Mouse (Mus musculus) limb, embryonic 11.5 days (tissue): ENCODE measurements around the gene Tbck. TPM values are rescaled to one million over a fixed set of nuclear protein-coding genes. Genes with fewer than 3 reads are reported as not detected.

Source experiments
- ATAC-seq: fragments of 200-750 bp; cut with Nextera tagmentation; 2 replicates; pipeline ENCODE4 v1.8.0; 2017; ENCODE audit warnings: low read depth; ENCODE audit not compliant: insufficient number of reproducible peaks, low FRiP score, low TSS enrichment
- DNase-seq: peaks from one replicate; pipeline ENCODE4 v3.0.0-alpha.2; 2015; ENCODE audit warnings: low spot score
- H3K27ac ChIP-seq: fragments of 300-500 bp; sonication (generic); replicated peaks from 2 replicates; pipeline ENCODE4 v1.5.1; 2014; ENCODE audit warnings: low read depth, mild to moderate bottlenecking, low read length
- H3K27me3 ChIP-seq: fragments of 300-500 bp; sonication (generic); 2 replicates; pipeline ENCODE4 v1.6.1; 2014; ENCODE audit warnings: mild to moderate bottlenecking, low read length, mixed read lengths; ENCODE audit not compliant: control insufficient read depth, insufficient read depth
- H3K36me3 ChIP-seq: fragments of 300-500 bp; sonication (generic); 2 replicates; pipeline ENCODE4 v1.6.1; 2014; ENCODE audit warnings: mild to moderate bottlenecking, low read length, moderate library complexity, mixed read lengths; ENCODE audit not compliant: control insufficient read depth, insufficient read depth
- H3K4me1 ChIP-seq: fragments of 300-500 bp; sonication (generic); 2 replicates; pipeline ENCODE4 v1.6.1; 2014; ENCODE audit warnings: low read length, mixed read lengths; ENCODE audit not compliant: control insufficient read depth, insufficient read depth
- H3K4me2 ChIP-seq: fragments of 300-500 bp; sonication (generic); 2 replicates; pipeline ENCODE4 v1.6.1; 2014; ENCODE audit warnings: low read depth, mild to moderate bottlenecking, moderate library complexity; ENCODE audit not compliant: severe bottlenecking
- H3K4me3 ChIP-seq: fragments of 300-500 bp; sonication (generic); 2 replicates; pipeline ENCODE4 v1.5.1; 2014; ENCODE audit warnings: low read depth, low read length
- H3K9ac ChIP-seq: fragments of 300-500 bp; sonication (generic); 2 replicates; pipeline ENCODE4 v1.6.1; 2014; ENCODE audit warnings: mild to moderate bottlenecking, low read length
- H3K9me3 ChIP-seq: fragments of 300-500 bp; sonication (generic); 2 replicates; pipeline ENCODE4 v1.6.1; 2016; ENCODE audit warnings: low read length; ENCODE audit not compliant: control insufficient read depth
- WGBS: fragments of 180-500 bp; shearing (Covaris S2); extraction: QIAGEN DNeasy Blood & Tissue Kit; methylation state at CpG from one replicate; pipeline ENCODE4 v1.1.7; 2014; 5-methylcytosine and 5-hydroxymethylcytosine counted together
- polyA plus RNA-seq: library from polyadenylated mRNA; unstranded; fragments of >200 nt; fragmentation: Nextera tagmentation; extraction: Ambion mirVana; gene quantifications from 2 replicates; pipeline ENCODE4 v1.2.1, GENCODE M21; 2014

The Tbck gene
- polyA plus RNA-seq, 1 experiment from 2014 or later: 22.4 TPM

DNA sequence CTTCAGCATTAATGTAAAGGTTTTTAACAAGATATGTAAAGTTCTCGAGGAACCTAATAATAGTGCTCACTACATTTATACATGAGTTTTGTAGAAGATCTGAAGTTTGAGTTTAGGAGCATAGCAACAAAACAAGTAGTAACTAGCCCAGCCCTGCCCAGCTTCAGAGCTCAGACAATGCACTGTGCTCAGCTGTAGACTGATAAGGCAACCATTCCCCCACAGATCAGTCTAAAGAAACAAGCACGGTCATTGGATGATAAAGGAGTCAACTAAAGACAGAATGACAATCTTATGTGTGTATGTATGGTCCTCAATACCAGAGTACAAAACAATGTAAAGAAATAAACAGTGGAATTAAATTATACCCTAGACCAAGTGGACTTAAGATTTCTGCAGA lies 135.5 kb downstream of the Tbck start:
- no peak overlapping the region for H3K4me2 ChIP-seq
- no peaks in the 10 kb centered on the region for H3K36me3 ChIP-seq
- no peaks in the 10 kb centered on the region for H3K4me1 ChIP-seq
- no peak overlapping the region for H3K27ac ChIP-seq
- H3K9me3 ChIP-seq: no peaks in the 10 kb centered on the region
- ATAC-seq: no peak
- no peak overlapping the region for H3K4me3 ChIP-seq
- H3K27me3 ChIP-seq: no peaks in the 10 kb centered on the region
- DNase-seq: no peak
- no peak overlapping the region for H3K9ac ChIP-seq
- 83% methylated on average over 2 of the region's 2 CpGs for WGBS

GRCm38 (mm10) chr3:132831179-132831873 lies 147.4 kb downstream of the Tbck start:
- H3K4me1 ChIP-seq: no peaks in the 10 kb centered on the region
- no peak overlapping the region for H3K9ac ChIP-seq
- no peaks in the 10 kb centered on the region for H3K36me3 ChIP-seq
- WGBS: 86% methylated on average over 16 of the region's 16 CpGs
- H3K4me2 ChIP-seq: no peak overlapping the region
- H3K27me3 ChIP-seq: no peaks in the 10 kb centered on the region
- H3K9me3 ChIP-seq: no peaks in the 10 kb centered on the region
- H3K27ac ChIP-seq: no peak overlapping the region
- ATAC-seq (no peak), DNase-seq (no peak)
- no peak overlapping the region for H3K4me3 ChIP-seq

- Histone ChIP-seq H3K27me3 (no peaks in the 10 kb centered on the region), H3K27ac (no peak overlapping the region), H3K36me3 (peaks cover 4% of the 10 kb centered on the region), H3K4me1 (no peaks in the 10 kb centered on the region), H3K9me3 (no peaks in the 10 kb centered on the region), H3K4me3 (no peak overlapping the region), H3K4me2 (no peak overlapping the region), H3K9ac (no peak overlapping the region)
- ATAC-seq: no peak
- 89% methylated on average over 6 of the region's 6 CpGs for WGBS
- DNase-seq: no peak
Observed at GRCm38 (mm10) chr3:132835118-132835794, 151.3 kb downstream of the Tbck start.

DNA sequence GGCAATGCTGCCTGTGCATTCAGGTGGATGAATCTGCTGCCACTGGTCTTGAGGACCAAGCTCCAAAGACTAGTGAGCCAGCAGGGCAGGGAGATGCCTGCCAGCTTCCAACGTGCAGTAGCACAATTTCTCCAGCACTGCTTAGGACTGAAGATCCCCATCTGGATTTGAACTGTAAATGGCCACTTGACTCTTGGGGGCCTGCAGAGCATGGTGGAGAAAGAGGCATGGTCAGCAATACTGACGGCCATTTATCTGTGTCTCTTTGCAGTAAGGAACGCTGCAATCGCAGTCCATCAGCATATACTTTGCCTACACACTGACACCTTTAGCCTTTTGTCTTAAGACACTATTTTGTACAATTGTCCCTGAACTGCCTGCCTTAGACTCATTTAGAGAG lies 153.2 kb downstream of the Tbck start:
- no peak overlapping the region for H3K4me2 ChIP-seq
- ATAC-seq (no peak), DNase-seq (no peak)
- no peak overlapping the region for H3K4me3 ChIP-seq
- no peaks in the 10 kb centered on the region for H3K4me1 ChIP-seq
- no peak overlapping the region for H3K27ac ChIP-seq
- peaks cover 4% of the 10 kb centered on the region for H3K36me3 ChIP-seq
- no peak overlapping the region for H3K9ac ChIP-seq
- no peaks in the 10 kb centered on the region for H3K27me3 ChIP-seq
- 94% methylated on average over 4 of the region's 4 CpGs for WGBS
- H3K9me3 ChIP-seq: no peaks in the 10 kb centered on the region

DNA sequence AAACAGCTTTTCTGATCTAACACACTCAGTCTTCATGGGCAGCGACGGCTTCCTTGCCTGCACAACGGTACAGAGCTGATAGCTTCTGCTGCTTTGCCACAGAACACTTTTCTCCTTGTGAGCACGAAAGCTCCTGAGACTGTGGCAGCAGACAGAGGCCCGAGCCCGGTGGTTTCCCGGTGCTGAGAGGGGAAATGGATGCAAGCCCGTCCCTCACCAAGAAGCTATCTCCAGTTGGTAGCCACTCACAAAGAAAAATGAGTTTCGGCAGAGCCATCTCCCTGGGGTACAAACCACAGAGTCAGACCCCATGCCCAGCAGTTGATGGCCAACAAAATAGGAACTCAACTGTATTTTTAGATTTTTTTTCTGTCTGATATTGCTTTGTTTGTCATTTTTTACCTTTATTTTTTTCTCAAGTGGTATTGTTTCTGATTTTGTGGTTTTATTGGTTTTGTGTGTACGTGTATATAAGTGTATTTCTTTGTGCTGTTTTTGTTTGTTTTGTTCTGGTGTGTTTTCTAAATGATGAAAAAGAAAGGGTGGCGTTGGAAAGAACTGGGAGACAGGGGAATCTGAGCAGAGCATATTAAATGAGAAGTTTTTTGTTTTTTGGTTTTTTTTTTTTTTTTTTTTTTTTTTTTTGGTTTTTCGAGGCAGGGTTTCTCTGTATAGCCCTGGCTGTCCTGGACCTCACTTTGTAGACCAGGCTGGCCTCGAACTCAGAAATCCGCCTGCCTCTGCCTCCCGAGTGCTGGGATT lies 154.9 kb downstream of the Tbck start:
- Histone ChIP-seq H3K4me2 (no peak overlapping the region), H3K36me3 (peaks cover 4% of the 10 kb centered on the region), H3K4me3 (no peak overlapping the region), H3K9ac (no peak overlapping the region), H3K9me3 (no peaks in the 10 kb centered on the region), H3K27ac (no peak overlapping the region), H3K4me1 (no peaks in the 10 kb centered on the region), H3K27me3 (no peaks in the 10 kb centered on the region)
- ATAC-seq (no peak), DNase-seq (no peak)
- WGBS: 92% methylated on average over 14 of the region's 15 CpGs

DNA sequence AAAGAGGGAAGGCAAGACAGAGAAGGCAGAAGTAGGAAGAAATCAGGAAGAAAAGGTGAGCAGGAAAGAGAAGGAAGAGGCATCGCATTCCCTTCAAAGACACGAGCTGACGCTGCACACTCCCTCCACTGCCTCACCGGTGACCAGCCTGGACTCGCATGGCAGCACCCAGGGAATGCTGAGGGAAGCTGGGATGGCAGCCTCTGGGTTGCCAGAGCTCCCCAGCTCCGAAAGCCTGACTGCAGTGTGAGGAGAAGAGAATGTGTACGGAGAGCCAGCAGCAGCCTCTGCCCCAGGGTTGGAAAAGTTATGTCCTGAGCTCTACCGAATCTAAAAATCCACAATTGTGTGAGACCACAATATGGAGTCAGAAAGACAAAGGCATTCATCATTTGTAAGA lies 155.6 kb downstream of the Tbck start:
- Histone ChIP-seq H3K27ac (no peak overlapping the region), H3K4me2 (no peak overlapping the region), H3K27me3 (no peaks in the 10 kb centered on the region), H3K9me3 (no peaks in the 10 kb centered on the region), H3K9ac (no peak overlapping the region), H3K4me1 (no peaks in the 10 kb centered on the region), H3K36me3 (peaks cover 4% of the 10 kb centered on the region), H3K4me3 (no peak overlapping the region)
- WGBS: 91% methylated on average over 8 of the region's 8 CpGs
- ATAC-seq: no peak
- DNase-seq: no peak

GRCm38 (mm10) chr3:132842676-132843075 lies 158.7 kb downstream of the Tbck start:
- Histone ChIP-seq H3K4me2 (no peak overlapping the region), H3K27ac (no peak overlapping the region), H3K9me3 (no peaks in the 10 kb centered on the region), H3K27me3 (no peaks in the 10 kb centered on the region), H3K36me3 (peaks cover 4% of the 10 kb centered on the region), H3K9ac (no peak overlapping the region), H3K4me1 (no peaks in the 10 kb centered on the region), H3K4me3 (no peak overlapping the region)
- no peak for ATAC-seq
- no peak for DNase-seq
- 93% methylated on average over 6 of the region's 6 CpGs for WGBS

DNA sequence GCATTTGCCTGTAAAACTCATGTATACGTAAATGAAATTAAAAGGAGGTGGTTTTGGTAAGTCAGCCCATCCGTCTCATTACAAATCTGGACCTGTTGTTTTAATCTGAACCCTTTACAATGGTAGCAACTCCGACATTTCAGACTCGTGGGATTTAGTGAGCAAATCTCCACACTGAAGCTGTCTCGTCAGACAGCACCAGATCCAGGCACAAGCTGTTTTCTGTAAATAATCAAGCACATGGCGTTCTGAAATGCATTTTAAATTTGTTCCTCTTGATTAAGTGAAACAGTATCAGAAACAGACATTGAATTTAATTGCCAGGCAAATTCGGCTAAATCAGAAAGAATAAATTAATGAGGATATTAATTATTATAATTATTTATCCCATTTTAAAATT lies 165.7 kb downstream of the Tbck start:
- H3K4me3 ChIP-seq: no peak overlapping the region
- ATAC-seq (no peak), DNase-seq (no peak)
- H3K36me3 ChIP-seq: no peaks in the 10 kb centered on the region
- no peaks in the 10 kb centered on the region for H3K27me3 ChIP-seq
- H3K4me1 ChIP-seq: peaks cover 5% of the 10 kb centered on the region; the same call in 1 of the 2 replicates
- no peaks in the 10 kb centered on the region for H3K9me3 ChIP-seq
- no peak overlapping the region for H3K27ac ChIP-seq
- no peak overlapping the region for H3K9ac ChIP-seq
- H3K4me2 ChIP-seq: no peak overlapping the region
- WGBS: 74% methylated on average over 7 of the region's 7 CpGs
